Comparison of ENCODE assay signal across 7 mouse cellular contexts in genomic region chr13:48964850-48965249, GRCm38 (mm10). TPM values are rescaled to one million over a fixed set of nuclear protein-coding genes. Genes with fewer than 3 reads are reported as not detected.
DNase-seq lines count a peak whose midpoint lies in the region; ATAC-seq and TF ChIP-seq lines count a peak whose summit lies in the region.

No protein-coding gene starts in this region.

- 0 out of 2 replicates have a peak overlapping the region, but pooled peaks have one; percentile 23 for H3K27ac ChIP-seq in spleen, adult 2 months (ENCODE audit: insufficient read depth, low read length)
- peak overlapping the region; percentile 100 for H3K27ac ChIP-seq in heart, embryonic 16.5 days (ENCODE audit: low read length)
- H3K27ac ChIP-seq in liver, embryonic 15.5 days (replicated peaks): peak overlapping the region; percentile 95

- no peak for TF ChIP-seq CTCF in spleen, adult 2 months (IDR thresholded peaks at IDR 0.05; ENCODE audit: extremely low read depth, insufficient read depth, insufficient read length, insufficient replicate concordance)

- peak overlapping the region; percentile 46 for H3K9ac ChIP-seq in heart, embryonic 16.5 days (ENCODE audit: low read length)
- H3K9ac ChIP-seq in liver, embryonic 15.5 days: peak overlapping the region; percentile 97

- H3K27me3 ChIP-seq in spleen, adult 2 months (ENCODE audit: control insufficient read depth, insufficient read depth, low read length): no peaks in the 10 kb centered on the region
- H3K27me3 ChIP-seq in heart, embryonic 16.5 days (ENCODE audit: control insufficient read depth, insufficient read depth, low read length): no peaks in the 10 kb centered on the region
- H3K27me3 ChIP-seq in liver, embryonic 15.5 days: no peaks in the 10 kb centered on the region

- H3K4me1 ChIP-seq in spleen, adult 2 months (ENCODE audit: control insufficient read depth, insufficient read depth, insufficient read length): peaks cover 11% of the 10 kb centered on the region
- H3K4me1 ChIP-seq in heart, embryonic 16.5 days (ENCODE audit: control insufficient read depth, insufficient read depth, low read length): peaks cover 44% of the 10 kb centered on the region
- H3K4me1 ChIP-seq in liver, embryonic 15.5 days (replicated peaks): peaks cover 68% of the 10 kb centered on the region

- no peak overlapping the region for H3K4me3 ChIP-seq in spleen, adult 2 months (ENCODE audit: extremely low read depth, insufficient read depth, insufficient read length)
- peak overlapping the region; percentile 81 for H3K4me3 ChIP-seq in heart, embryonic 16.5 days (ENCODE audit: low read length)
- peak overlapping the region; percentile 91 for H3K4me3 ChIP-seq in liver, embryonic 15.5 days (replicated peaks)

- no peaks in the 10 kb centered on the region for H3K36me3 ChIP-seq in spleen, adult 2 months (ENCODE audit: control insufficient read depth, insufficient read depth, low read length)
- H3K36me3 ChIP-seq in heart, embryonic 16.5 days (ENCODE audit: control insufficient read depth, insufficient read depth): no peaks in the 10 kb centered on the region
- H3K36me3 ChIP-seq in liver, embryonic 15.5 days (replicated peaks): peaks cover 8% of the 10 kb centered on the region

- ATAC-seq in heart, embryonic 16.5 days (replicated peaks; ENCODE audit: extremely low read depth, insufficient read depth, low FRiP score): no peak
- ATAC-seq in liver, embryonic 15.5 days (ENCODE audit: insufficient read depth): no peak
- no peak for ATAC-seq in cerebellum, adult (ENCODE audit: insufficient number of reproducible peaks, low FRiP score, low TSS enrichment)

- H3K9me3 ChIP-seq in heart, embryonic 16.5 days (replicated peaks; ENCODE audit: control insufficient read depth, low read length): no peaks in the 10 kb centered on the region
- no peaks in the 10 kb centered on the region for H3K9me3 ChIP-seq in liver, embryonic 15.5 days (replicated peaks)

- no peak for DNase-seq in spleen, adult 2 months (ENCODE audit: low read depth in 1 of 2, low spot score in 2 of 2)
- DNase-seq in spleen, postnatal 36 days (ENCODE audit: low spot score in 2 of 2): no peak
- no peak for DNase-seq in embryo, embryonic 11 days
- DNase-seq in frontal cortex, postnatal 14 days (ENCODE audit: low spot score in 2 of 2): no peak

- 59% methylated on average over 4 of the region's 4 CpGs for WGBS in spleen, adult 2 months
- WGBS in heart, embryonic 16.5 days: 61% methylated on average over 4 of the region's 4 CpGs
- 32% methylated on average over 4 of the region's 4 CpGs for WGBS in liver, embryonic 15.5 days (ENCODE audit: insufficient replicate concordance)

- no peak for TF ChIP-seq POLR2A in spleen, adult 2 months (IDR thresholded peaks at IDR 0.05; ENCODE audit: low read depth, low read length)

- peak overlapping the region; percentile 81 for H3K4me2 ChIP-seq in heart, embryonic 16.5 days (ENCODE audit: low read depth, low read length)
- peak overlapping the region; percentile 85 for H3K4me2 ChIP-seq in liver, embryonic 15.5 days

RNA-seq across cellular contexts. Expression of gene Fam120a, which starts 3.0 kb away (rescaled TPM):
- 40.1 and 49.7 TPM in 2 replicates for polyA plus RNA-seq in spleen, adult 2 months (2012; rRNA removed)
- polyA plus RNA-seq in heart, embryonic 16.5 days (2015; fragmentation: Nextera tagmentation; extraction: Ambion mirVana): 17.2 and 18.3 TPM in 2 replicates
- polyA plus RNA-seq in liver, embryonic 15.5 days (2015; fragmentation: Nextera tagmentation; extraction: Ambion mirVana): 13.3 and 13.9 TPM in 2 replicates

Comparison
In these comparisons a context has a peak if more than half of its experiments do, and no peak if none do; other contexts are left out.
1. H3K27ac ChIP-seq: peak in every context shown above with its lines; median percentile 100 in heart, embryonic 16.5 days; 95 in liver, embryonic 15.5 days; 23 in spleen, adult 2 months.